Mouse (Mus musculus): ENCODE data around the gene Tes3-ps.

GRCm38 (mm10) chr13:49478851-49479374 lies 14.2 kb upstream of the Tes3-ps start:
- TF ChIP-seq CTCF (IDR thresholded peaks at IDR 0.05; ENCODE audit: extremely low read depth, insufficient read depth, low read length) = no peak
- TF ChIP-seq POLR2A (IDR thresholded peaks at IDR 0.05; ENCODE audit: extremely low read depth, insufficient read depth, low read length) = no peak
